Mouse (Mus musculus): Measurements from ENCODE around the gene Gm4216.
"Not testable (repeated sequence)": the region's sequence is repeated elsewhere in the genome, so short reads cannot be mapped to it uniquely, and the experiment has no call there.

The Gm4216 gene

DNA sequence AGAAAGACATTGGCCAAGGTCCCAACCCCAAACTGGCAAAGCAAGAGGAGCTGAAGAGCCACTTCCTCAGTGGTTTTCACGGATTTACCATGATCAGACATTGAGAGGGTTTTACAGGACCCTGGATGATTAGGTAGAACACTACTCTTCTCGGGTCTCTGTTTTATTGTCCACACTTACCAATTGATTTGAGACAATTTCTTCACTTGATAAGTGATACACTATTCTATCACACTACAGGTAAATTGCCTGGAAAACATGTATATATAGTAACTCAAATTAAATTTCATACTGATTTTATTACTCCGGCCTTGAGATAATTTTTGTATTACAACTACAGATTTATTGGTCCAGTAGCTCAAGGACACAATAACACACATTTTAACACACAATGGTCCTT, at the start of gene Gm4216:
Gm4216 (minus strand) TSS at position 101 of the 400 bp plus-strand sequence.
- not testable (repeated sequence) for DNase-seq

DNA sequence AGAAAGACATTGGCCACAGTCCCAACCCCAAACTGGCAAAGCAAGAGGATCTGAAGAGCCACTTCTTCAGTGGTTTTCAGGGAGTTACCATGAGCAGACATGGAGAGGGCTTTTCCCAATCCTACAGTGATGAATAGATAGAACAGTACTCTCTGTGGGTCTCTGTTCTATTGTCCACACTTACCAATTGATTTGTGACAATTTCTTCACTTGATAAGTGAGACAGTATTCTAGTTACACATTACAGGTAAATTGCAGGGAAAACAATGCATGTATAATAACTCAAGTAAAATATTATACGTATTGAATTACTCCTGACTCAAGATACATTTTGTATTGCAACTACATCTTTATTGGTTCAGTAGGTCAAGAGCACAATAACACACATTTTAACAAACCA, 47.6 kb upstream of the Gm4216 start, which contains the start of gene Gm8720:
Gm8720 (minus strand) TSS at position 101 of the 400 bp plus-strand sequence.
- not testable (repeated sequence) for DNase-seq

DNA sequence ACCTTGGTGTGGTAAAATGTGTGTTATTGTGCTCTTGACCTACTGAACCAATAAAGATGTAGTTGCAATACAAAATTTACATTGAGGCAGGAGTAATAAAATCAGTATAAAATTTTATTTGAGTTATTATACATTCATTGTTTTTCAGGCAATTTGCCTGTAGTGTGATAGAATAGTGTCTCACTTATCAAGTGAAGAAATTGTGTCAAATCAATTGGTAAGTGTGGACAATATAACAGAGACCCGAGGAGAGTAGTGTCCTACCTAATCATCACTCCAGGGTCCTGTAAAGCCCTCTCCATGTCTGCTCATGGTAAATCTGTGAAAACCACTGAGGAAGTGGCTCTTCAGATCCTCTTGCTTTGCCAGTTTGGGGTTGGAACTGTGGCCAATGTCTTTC, 35.5 kb upstream of the Gm4216 start, which contains the start of gene Vmn1r163:
Vmn1r163 (plus strand) TSS at position 301 of the 400 bp plus-strand sequence.
- not testable (repeated sequence) for DNase-seq

GRCm38 (mm10) chr7:22984573-22984972, 35.1 kb downstream of the Gm4216 start, which contains the start of gene Gm4214:
Gene Gm4214 (minus strand): TSS chr7:22984673.
- DNase-seq = not testable (repeated sequence)

Measured in lung, postnatal 36 days (tissue).